Mouse (Mus musculus): Measurements from ENCODE around the gene Ifih1. TPM values are rescaled to one million over a fixed set of nuclear protein-coding genes. Genes with fewer than 3 reads are reported as not detected.

Gene Ifih1
- polyA plus RNA-seq, 1 experiment from 2014 or later, result 6.2 TPM

GRCm38 (mm10) chr2:62627728-62628127, 18.3 kb downstream of the Ifih1 start:
- Histone ChIP-seq H3K36me3 (replicated peaks; ENCODE audit: insufficient read depth, low read length) (peaks cover 19% of the 10 kb centered on the region), H3K9me3 (ENCODE audit: low read length) (no peaks in the 10 kb centered on the region), H3K4me2 (ENCODE audit: low read depth, low read length) (no peak overlapping the region), H3K4me1 (ENCODE audit: insufficient read depth) (no peaks in the 10 kb centered on the region), H3K27me3 (ENCODE audit: insufficient read depth, low read length) (no peaks in the 10 kb centered on the region), H3K9ac (replicated peaks) (no peak overlapping the region), H3K4me3 (ENCODE audit: low read depth, low read length) (no peak overlapping the region), H3K27ac (ENCODE audit: low read depth) (no peak overlapping the region)
- no peak for ATAC-seq
- WGBS (ENCODE audit: insufficient replicate concordance), result 14% methylated on average over 5 of the region's 5 CpGs
- TF ChIP-seq CTCF (IDR thresholded peaks at IDR 0.05; ENCODE audit: low read depth), result peak; percentile 64
- TF ChIP-seq EP300 (IDR thresholded peaks at IDR 0.05; ENCODE audit: low read depth), result no peak
- no peak for DNase-seq

DNA sequence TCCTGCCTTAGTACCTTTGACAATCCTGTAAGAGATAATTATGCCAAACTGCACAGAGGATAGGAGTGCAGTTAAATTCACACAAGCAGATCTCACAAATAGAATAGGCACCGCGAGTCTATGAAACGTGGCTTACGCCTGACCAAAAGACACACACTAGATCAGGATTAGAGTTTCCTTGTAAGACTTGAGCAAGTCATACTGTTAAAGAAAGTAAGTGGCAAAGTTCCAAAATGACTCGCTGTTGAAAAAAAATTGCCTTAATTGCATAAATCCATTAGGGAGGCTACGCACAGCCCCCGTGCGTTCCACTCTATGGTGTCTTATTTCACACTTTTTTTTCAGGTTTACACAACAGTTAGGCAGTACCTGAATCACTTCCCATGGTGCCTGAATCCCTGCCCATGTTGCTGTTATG, 23.0 kb downstream of the Ifih1 start:
- no peak overlapping the region for H3K27ac ChIP-seq (ENCODE audit: low read depth)
- ATAC-seq (no peak), DNase-seq (no peak)
- H3K9ac ChIP-seq (replicated peaks), result no peak overlapping the region
- H3K9me3 ChIP-seq (ENCODE audit: low read length), result no peaks in the 10 kb centered on the region
- H3K4me1 ChIP-seq (ENCODE audit: insufficient read depth), result peaks cover 9% of the 10 kb centered on the region
- no peak overlapping the region for H3K4me3 ChIP-seq (ENCODE audit: low read depth, low read length)
- H3K4me2 ChIP-seq (ENCODE audit: low read depth, low read length), result no peak overlapping the region
- no peaks in the 10 kb centered on the region for H3K27me3 ChIP-seq (ENCODE audit: insufficient read depth, low read length)
- 80% methylated on average over 8 of the region's 8 CpGs for WGBS (ENCODE audit: insufficient replicate concordance)
- TF ChIP-seq CTCF (IDR thresholded peaks at IDR 0.05; ENCODE audit: low read depth), result no peak
- H3K36me3 ChIP-seq (replicated peaks; ENCODE audit: insufficient read depth, low read length), result peaks cover 19% of the 10 kb centered on the region

DNA sequence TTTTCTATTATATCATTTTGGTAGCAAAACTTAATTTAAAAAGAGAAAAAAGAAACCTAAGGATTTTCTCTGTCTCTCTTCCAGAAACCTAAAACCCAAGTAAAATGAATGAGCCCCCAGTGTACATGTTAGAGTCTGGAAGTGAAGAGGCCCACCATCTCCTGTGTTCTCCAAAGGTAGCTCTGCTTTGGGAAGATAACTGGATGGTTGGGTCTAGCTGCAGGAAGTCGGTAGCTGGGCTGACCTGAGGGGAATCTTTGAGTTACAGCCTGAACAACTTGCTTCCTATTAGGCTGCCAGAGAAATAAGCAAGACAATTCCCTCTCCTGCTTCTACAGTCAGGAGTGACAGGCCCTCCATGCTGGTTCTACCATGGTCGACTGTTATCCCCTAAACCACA, 26.4 kb downstream of the Ifih1 start:
- Histone ChIP-seq H3K4me3 (ENCODE audit: low read depth, low read length) (no peak overlapping the region), H3K4me2 (ENCODE audit: low read depth, low read length) (peak overlapping the region; percentile 10; the same call in 1 of the 2 replicates), H3K4me1 (ENCODE audit: insufficient read depth) (peaks cover 9% of the 10 kb centered on the region), H3K9me3 (ENCODE audit: low read length) (no peaks in the 10 kb centered on the region), H3K9ac (replicated peaks) (no peak overlapping the region; the same call in 1 of the 2 replicates), H3K27ac (ENCODE audit: low read depth) (peak overlapping the region; percentile 74), H3K36me3 (replicated peaks; ENCODE audit: insufficient read depth, low read length) (peaks cover 19% of the 10 kb centered on the region), H3K27me3 (ENCODE audit: insufficient read depth, low read length) (no peaks in the 10 kb centered on the region)
- WGBS (ENCODE audit: insufficient replicate concordance), result 28% methylated on average over 2 of the region's 2 CpGs
- DNase-seq (no peak), ATAC-seq (peak; percentile 57)
- no peak for TF ChIP-seq EP300 (IDR thresholded peaks at IDR 0.05; ENCODE audit: low read depth)
- no peak for TF ChIP-seq CTCF (IDR thresholded peaks at IDR 0.05; ENCODE audit: low read depth)

DNA sequence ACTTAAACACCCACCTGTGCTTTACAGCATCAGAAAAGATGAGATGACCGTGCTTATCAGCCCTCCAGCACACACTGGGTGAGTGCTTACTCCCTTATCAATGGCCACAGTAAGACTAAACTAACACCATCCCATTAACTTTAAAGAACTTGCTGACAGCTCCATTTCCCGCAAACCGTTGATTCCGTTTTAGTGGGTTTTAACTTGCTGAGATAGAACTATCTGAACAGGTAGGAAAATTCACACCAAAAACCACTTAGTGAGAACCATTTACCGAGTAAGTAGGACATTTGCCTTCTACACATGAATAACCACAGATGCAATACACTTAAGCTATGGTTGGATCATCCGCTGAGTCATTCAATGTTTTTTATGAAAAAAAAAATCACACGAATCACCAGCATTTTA, 27.1 kb downstream of the Ifih1 start:
- TF ChIP-seq EP300 (IDR thresholded peaks at IDR 0.05; ENCODE audit: low read depth) (peak; percentile 98), CTCF (IDR thresholded peaks at IDR 0.05; ENCODE audit: low read depth) (no peak)
- Histone ChIP-seq H3K36me3 (replicated peaks; ENCODE audit: insufficient read depth, low read length) (peaks cover 22% of the 10 kb centered on the region), H3K4me2 (ENCODE audit: low read depth, low read length) (peak overlapping the region; percentile 24; the same call in 1 of the 2 replicates), H3K9ac (replicated peaks) (no peak overlapping the region), H3K27ac (ENCODE audit: low read depth) (peak overlapping the region; percentile 86), H3K9me3 (ENCODE audit: low read length) (no peaks in the 10 kb centered on the region), H3K4me3 (ENCODE audit: low read depth, low read length) (no peak overlapping the region), H3K4me1 (ENCODE audit: insufficient read depth) (peaks cover 9% of the 10 kb centered on the region), H3K27me3 (ENCODE audit: insufficient read depth, low read length) (no peaks in the 10 kb centered on the region)
- ATAC-seq, result peak; percentile 100
- 41% methylated on average over 7 of the region's 7 CpGs for WGBS (ENCODE audit: insufficient replicate concordance)
- DNase-seq, result peak; percentile 36

GRCm38 (mm10) chr2:62613133-62613532, 32.9 kb downstream of the Ifih1 start:
- Histone ChIP-seq H3K27ac (ENCODE audit: low read depth) (no peak overlapping the region), H3K4me1 (ENCODE audit: insufficient read depth) (peaks cover under 1% of the 10 kb centered on the region; the same call in 1 of the 2 replicates), H3K4me3 (ENCODE audit: low read depth, low read length) (no peak overlapping the region), H3K9ac (replicated peaks) (no peak overlapping the region), H3K27me3 (ENCODE audit: insufficient read depth, low read length) (no peaks in the 10 kb centered on the region), H3K36me3 (replicated peaks; ENCODE audit: insufficient read depth, low read length) (peaks cover 38% of the 10 kb centered on the region), H3K9me3 (ENCODE audit: low read length) (no peaks in the 10 kb centered on the region), H3K4me2 (ENCODE audit: low read depth, low read length) (no peak overlapping the region)
- no peak for TF ChIP-seq EP300 (IDR thresholded peaks at IDR 0.05; ENCODE audit: low read depth)
- no peak for TF ChIP-seq CTCF (IDR thresholded peaks at IDR 0.05; ENCODE audit: low read depth)
- 85% methylated on average over 4 of the region's 4 CpGs for WGBS (ENCODE audit: insufficient replicate concordance)
- DNase-seq (no peak), ATAC-seq (no peak)

DNA sequence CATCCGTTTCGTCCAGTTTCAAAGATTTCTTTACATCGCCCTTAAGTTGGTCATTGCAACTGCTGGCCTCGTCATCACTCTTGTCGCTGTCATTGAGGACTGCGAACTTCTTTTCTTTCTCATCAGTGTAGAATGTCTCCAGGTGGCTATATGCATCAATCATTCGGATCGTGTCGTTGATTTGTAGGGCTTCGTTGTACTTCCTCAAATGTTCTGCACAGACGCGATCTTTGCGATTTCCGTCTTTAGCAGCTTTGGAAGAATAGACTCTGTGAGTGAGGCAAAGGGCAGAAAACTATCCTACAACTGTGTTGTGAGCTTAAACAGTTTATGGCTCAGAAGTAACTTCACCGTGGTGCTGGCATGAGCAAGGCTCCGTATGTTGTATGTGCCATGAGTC, 39.9 kb downstream of the Ifih1 start:
- H3K4me2 ChIP-seq (ENCODE audit: low read depth, low read length), result no peak overlapping the region
- no peak for ATAC-seq
- no peak overlapping the region for H3K9ac ChIP-seq (replicated peaks)
- peaks cover 43% of the 10 kb centered on the region for H3K36me3 ChIP-seq (replicated peaks; ENCODE audit: insufficient read depth, low read length)
- 76% methylated on average over 16 of the region's 16 CpGs for WGBS (ENCODE audit: insufficient replicate concordance)
- TF ChIP-seq CTCF (IDR thresholded peaks at IDR 0.05; ENCODE audit: low read depth) (no peak), EP300 (IDR thresholded peaks at IDR 0.05; ENCODE audit: low read depth) (no peak)
- H3K9me3 ChIP-seq (ENCODE audit: low read length), result no peaks in the 10 kb centered on the region
- H3K27me3 ChIP-seq (ENCODE audit: insufficient read depth, low read length), result no peaks in the 10 kb centered on the region
- no peak overlapping the region for H3K27ac ChIP-seq (ENCODE audit: low read depth)
- no peak overlapping the region for H3K4me3 ChIP-seq (ENCODE audit: low read depth, low read length)
- DNase-seq, result no peak
- no peaks in the 10 kb centered on the region for H3K4me1 ChIP-seq (ENCODE audit: insufficient read depth)

- ATAC-seq, result no peak
- Histone ChIP-seq H3K9me3 (ENCODE audit: low read length) (no peaks in the 10 kb centered on the region), H3K36me3 (replicated peaks; ENCODE audit: insufficient read depth, low read length) (peaks cover 43% of the 10 kb centered on the region), H3K4me2 (ENCODE audit: low read depth, low read length) (no peak overlapping the region), H3K27ac (ENCODE audit: low read depth) (no peak overlapping the region), H3K9ac (replicated peaks) (no peak overlapping the region), H3K4me3 (ENCODE audit: low read depth, low read length) (no peak overlapping the region), H3K27me3 (ENCODE audit: insufficient read depth, low read length) (no peaks in the 10 kb centered on the region), H3K4me1 (ENCODE audit: insufficient read depth) (no peaks in the 10 kb centered on the region)
- no peak for DNase-seq
- TF ChIP-seq CTCF (IDR thresholded peaks at IDR 0.05; ENCODE audit: low read depth) (no peak), EP300 (IDR thresholded peaks at IDR 0.05; ENCODE audit: low read depth) (no peak)
- 85% methylated on average over 5 of the region's 5 CpGs for WGBS (ENCODE audit: insufficient replicate concordance)
Observed at GRCm38 (mm10) chr2:62603530-62603929, 42.5 kb downstream of the Ifih1 start.
